Mouse (Mus musculus) bone marrow, adult 2 months (tissue): ENCODE measurements around the gene Lrrc8d.

Source experiments
- CTCF ChIP-seq: fragments of 200-500 bp; IDR thresholded peaks from 2 replicates; pipeline ENCODE4 v1.5.1; 2011; ENCODE audit warnings: low read length, control low read depth; ENCODE audit not compliant: control insufficient read depth, insufficient read depth
- POLR2A ChIP-seq: fragments of 200-500 bp; IDR thresholded peaks from 2 replicates; pipeline ENCODE4 v1.6.1; 2011; ENCODE audit warnings: low read depth, mild to moderate bottlenecking, control low read depth, low read length, borderline replicate concordance; ENCODE audit not compliant: control insufficient read depth

DNA sequence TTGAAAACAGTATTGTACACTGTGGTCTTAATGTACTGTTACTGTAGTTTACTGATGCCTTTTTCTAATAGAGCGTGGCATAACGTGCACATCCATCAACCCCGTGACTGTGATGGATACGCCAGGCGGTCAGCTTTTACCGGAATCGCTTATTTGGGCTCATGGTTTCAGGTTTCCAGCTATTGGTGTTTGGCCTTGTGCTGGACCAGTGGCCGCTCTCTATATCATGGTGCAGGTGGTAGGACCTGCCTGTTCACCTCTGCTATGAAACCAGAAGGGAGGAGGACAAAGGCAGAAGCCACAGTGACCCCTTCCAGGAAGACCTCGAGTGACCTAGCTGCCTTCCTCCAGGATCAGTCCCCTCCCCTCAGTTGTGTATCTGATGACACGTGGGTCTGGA is 85.0 kb downstream of the Lrrc8d start:
- TF ChIP-seq POLR2A (no peak), CTCF (no peak)
